Mouse (Mus musculus) megakaryocyte, adult 5-6 weeks (primary cell): ENCODE data around the gene Gm525. TPM values are rescaled to one million over a fixed set of nuclear protein-coding genes. Genes with fewer than 3 reads are reported as not detected.
"Not testable (repeated sequence)": the region's sequence is repeated elsewhere in the genome, so short reads cannot be mapped to it uniquely, and the experiment has no call there.

ENCODE experiments used
- ATAC-seq: 2 replicates; pipeline ENCODE4 v1.8.0; 2016; ENCODE audit warnings: mild to moderate bottlenecking, inconsistent platforms; ENCODE audit not compliant: poor library complexity, severe bottlenecking
- total RNA-seq, 2 experiments: library from RNA; stranded (forward) in 1 of 2; stranded (reverse) in 1 of 2; fragments of 153-499, 151-499 nt in 1 of 2; fragments of 221-1000, 200-1000 nt in 1 of 2; gene quantifications; 2 replicates each; pipeline versions ENCODE4 v1.2.3 to v1.2.4; 2015 to 2017

The Gm525 gene
- total RNA-seq, 2 experiments from 2014 or later: not detected

DNA sequence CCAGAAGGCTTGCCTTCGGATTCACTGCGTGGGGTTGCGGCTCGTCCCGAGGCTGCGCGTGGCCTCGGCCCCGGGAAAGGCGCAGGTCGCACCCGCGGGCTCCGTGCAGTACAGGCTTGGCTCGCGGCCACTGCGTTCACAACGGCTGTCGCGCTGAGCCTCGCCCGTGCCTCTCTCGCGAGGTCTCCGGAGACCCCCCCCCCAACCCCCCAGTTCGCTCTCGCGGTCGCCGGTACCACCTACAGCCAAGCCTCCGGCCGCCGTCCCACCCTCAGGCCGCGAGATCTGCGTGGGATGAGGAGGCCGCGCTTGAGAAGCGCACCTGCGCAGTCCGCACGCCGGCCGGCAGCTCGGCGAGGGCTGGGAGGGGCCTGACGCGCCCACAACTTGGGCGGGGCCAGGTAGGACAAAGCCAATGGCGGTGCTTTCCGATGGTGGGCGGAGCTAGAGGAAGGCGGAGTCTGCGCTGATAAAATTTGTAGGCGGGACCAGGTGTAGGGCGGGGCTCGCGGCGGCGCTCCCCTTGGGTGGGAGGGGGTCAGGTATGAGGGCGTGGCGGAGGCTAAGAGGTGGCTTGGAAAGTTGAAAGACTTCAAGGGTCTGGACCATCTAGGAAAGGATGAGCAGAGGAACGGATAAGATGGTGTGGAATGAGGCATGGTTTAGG is 13.1 kb upstream of the Gm525 start:
- ATAC-seq: peak; percentile 90

DNA sequence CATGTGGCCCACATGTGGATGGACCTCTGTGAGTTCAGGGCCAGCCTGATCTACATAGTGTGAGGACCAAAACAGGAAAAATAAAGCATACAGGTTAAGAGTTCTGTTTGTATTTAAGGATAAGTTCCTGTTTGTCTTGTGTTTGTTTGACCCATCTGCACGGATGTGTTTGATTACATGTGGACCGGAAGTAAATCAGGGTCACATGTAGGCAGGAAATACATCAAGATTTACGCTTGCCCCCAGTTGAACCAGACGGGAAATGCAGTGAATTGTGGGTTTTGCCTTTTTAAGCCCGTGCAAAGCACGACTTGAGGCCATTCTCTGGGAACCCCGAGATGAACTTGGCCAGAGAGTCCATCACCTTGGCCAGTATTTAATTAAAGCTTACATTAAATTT is 12.3 kb upstream of the Gm525 start:
- ATAC-seq: no peak

GRCm38 (mm10) chr11:89064312-89064711 is 9.3 kb upstream of the Gm525 start:
- ATAC-seq: no peak

GRCm38 (mm10) chr11:89065297-89065696 is 8.3 kb upstream of the Gm525 start:
- 0 out of 2 replicates have a peak, but pooled peaks have one; percentile 27 for ATAC-seq

DNA sequence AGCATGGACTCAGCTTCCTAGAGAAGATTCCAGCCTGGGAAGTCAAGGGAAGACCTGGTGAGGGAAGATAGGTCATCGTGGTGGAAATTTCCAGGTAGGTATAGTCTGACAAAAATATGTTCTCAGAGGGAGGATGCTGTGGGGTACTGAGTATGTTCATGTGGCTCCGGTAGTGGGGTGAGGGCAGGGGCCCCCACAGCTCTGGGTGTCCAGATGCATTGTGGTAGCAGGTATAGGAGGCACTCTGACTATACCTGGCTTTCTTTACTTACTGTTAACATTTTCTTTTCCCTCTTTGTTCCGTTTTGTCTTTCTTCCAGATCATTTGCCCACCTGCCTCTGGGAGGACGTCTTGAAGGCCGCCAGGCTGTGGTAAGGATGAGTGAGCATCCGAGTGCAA is 7.5 kb upstream of the Gm525 start:
- no peak for ATAC-seq

- ATAC-seq: no peak
Measured at GRCm38 (mm10) chr11:89066750-89067149, 6.9 kb upstream of the Gm525 start, which contains the start of gene Dgke. Gene Dgke (minus strand): TSS chr11:89066850.

- ATAC-seq: no peak
Measured at GRCm38 (mm10) chr11:89067301-89067822, 6.3 kb upstream of the Gm525 start.

GRCm38 (mm10) chr11:89067871-89068490 is 5.7 kb upstream of the Gm525 start:
- no peak for ATAC-seq

DNA sequence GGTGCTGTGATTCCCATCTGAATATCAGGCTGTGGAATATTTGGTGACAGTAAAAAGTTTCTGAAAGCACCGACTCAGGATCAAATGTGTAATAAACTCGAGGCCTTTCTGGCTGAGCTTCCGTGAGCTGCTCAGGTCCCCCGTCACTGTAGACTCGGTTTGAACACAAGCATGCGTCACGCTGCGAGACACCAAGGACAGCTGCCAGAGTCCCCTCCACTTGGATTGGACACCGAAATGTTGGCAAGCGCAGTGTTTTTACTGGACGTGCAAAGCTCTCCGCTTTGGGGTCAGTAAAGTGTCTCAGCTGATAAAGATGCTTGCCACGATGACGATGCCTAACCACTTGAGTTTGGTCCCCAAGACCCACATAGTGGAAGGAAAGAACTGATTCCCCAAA is 5.0 kb upstream of the Gm525 start:
- ATAC-seq: no peak

DNA sequence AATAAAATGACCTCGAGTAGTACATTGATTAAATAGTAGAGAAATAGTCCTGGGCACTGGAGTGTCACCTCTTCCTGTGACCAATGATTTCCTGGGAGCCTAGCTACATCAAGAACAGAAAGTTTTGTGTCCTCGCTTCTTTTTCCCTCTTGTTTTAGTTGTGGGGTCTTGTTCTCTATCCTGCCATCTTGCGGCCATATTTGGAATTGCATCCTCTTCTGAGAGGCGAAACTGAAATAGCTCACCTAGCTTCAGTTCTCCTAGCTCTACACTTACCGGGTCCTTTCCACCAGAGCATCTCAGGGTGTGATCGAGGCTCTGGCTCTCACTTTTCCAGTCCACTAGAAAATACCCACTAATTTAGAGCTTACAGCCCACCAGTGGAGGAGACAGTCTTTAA is 4.3 kb upstream of the Gm525 start:
- peak; percentile 51; the same call in 1 of the 2 replicates for ATAC-seq

- ATAC-seq: no peak
Measured at GRCm38 (mm10) chr11:89071522-89071921, 2.1 kb upstream of the Gm525 start.

DNA sequence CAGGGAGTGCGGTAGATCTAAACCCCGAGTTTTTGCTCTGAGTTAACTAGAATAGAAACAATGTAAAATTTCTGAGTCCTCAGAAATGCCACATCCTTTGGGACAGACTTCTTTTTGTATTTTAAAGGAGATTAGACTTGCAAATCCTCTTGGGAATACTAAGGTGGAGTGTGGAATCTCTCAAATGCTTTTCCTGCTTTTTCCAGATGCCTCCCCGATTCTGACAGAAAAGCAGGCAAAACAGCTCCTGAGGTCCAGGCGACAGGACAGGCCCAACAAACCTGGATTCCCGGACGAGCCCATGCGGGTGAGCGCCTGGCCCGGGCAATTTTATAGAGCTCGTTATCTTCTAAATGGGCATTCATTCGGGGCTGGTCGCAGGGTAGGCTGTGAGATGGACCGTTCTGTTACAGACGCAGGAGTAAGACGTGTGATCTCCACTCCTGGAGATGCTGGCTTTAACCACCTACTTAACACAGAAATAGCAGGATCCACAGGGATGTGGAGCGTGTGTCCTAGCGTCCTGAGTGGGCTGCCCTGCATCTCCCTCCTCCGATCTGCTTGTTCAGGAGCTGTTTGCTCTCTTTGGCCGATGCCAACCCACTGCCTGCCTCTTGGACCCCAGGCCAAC is 1.3 kb downstream of the Gm525 start:
- ATAC-seq: no peak

DNA sequence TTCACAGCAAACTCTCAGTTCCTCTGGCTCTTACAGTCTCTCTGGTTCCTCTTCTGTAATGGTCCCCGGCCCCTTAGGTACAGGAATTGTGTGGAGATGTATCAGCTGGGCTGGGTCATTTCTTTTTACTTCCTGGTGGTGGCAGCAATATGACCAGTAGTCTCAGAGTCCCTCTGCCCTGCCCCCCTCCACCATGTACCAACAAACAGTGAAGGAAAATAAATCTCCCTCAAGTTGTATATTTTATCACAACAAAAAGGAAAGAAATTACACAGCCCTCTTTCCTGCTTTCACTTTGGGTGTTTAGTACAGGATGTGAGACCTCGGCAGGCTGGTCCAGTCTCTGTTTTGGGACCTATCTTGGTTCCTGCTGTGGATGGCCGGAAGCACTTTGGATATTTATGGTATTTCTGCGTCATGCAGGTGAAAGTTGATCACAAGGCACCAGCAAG is 2.8 kb downstream of the Gm525 start:
- peak; percentile 85 for ATAC-seq

- ATAC-seq: no peak
Measured at GRCm38 (mm10) chr11:89077601-89078000, 4.0 kb downstream of the Gm525 start.

DNA sequence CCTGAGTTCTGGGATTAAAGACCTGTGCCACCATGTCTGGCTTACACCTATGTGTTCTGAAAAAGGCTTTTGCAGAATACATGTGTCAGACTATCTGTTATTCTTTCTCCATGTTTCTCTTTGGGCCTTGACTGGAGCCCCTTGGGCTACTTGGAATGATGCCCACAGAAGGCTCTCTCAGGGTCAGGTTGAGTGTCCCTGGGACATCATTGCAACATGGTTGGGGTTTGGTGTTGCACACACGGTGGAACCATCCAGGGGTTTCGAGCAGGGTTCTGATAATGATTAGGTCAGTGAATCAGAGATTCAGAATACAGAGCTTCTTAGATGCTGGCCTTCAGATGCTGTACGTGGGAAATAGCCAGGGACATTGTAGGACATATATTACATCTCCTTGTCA is 4.7 kb downstream of the Gm525 start:
- no peak for ATAC-seq

- peak; percentile 54 for ATAC-seq
Measured at GRCm38 (mm10) chr11:89078996-89079680, 5.5 kb downstream of the Gm525 start.

GRCm38 (mm10) chr11:89081906-89082305 is 8.3 kb downstream of the Gm525 start:
- ATAC-seq: not testable (repeated sequence)

GRCm38 (mm10) chr11:89082691-89083090 is 9.1 kb downstream of the Gm525 start:
- ATAC-seq: not testable (repeated sequence)

- peak; percentile 58 for ATAC-seq
Measured at GRCm38 (mm10) chr11:89084601-89085000, 11.0 kb downstream of the Gm525 start.

- no peak for ATAC-seq
Measured at GRCm38 (mm10) chr11:89086208-89086809, 12.7 kb downstream of the Gm525 start.

DNA sequence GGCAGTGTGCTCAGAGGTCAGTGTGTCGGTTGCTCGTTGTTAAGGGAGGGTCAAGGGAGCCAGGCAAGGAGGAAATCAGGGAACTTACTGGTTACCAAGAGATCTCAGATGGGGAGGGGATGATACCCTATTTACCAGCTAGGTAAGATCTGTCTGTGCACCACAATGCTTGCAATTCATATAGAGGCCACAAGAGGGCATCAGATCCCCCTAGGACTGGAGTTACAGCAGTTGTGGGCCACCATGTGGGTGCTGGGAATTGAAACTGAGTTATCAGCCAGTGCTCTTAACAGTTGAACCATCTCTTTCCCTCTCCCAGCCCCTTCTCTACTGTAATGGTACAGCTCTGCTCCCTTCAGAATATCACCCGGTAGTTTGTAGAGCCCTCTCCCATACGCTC is 15.1 kb downstream of the Gm525 start:
- no peak for ATAC-seq
